Mouse (Mus musculus): Measurements from ENCODE around the gene Fam162b. TPM values are rescaled to one million over a fixed set of nuclear protein-coding genes. Genes with fewer than 3 reads are reported as not detected.

The Fam162b gene
- polyA plus RNA-seq (2015; fragmentation: Nextera tagmentation; extraction: Ambion mirVana), result 30.6 and 32.0 TPM in 2 replicates

DNA sequence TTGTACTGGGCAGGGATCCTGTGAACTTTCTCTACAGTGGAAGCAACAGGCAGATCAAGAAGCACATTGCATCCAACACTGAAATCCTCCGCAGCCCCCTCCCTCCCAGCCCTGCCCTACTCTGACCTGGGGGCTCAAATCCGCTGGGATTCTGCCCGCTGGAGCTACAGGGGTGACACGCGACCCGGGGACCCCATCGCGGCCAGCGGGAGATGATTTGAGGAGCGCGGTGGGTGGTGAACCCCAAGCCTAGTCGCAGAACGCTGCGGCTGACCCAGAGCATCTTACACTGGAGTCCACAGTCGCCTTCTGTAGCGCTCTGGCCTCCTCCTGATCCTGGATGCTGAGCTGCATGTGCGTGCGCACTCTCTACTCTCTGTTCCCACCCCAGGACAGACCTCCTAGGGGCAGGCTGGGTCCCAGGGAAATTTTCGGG lies at the start of gene Fam162b:
Gene Fam162b, minus strand, starts transcription at position 379 of the 436 bp plus-strand sequence.
- ATAC-seq (ENCODE audit: insufficient read depth, low FRiP score, low read depth), result peak; percentile 60; the same call in 1 of the 2 replicates
- 4% methylated on average over 19 of the region's 19 CpGs for WGBS
- Histone ChIP-seq H3K4me3 (replicated peaks) (peak within 1 kb of the TSS; percentile 33), H3K9me3 (no peaks in the 10 kb centered on the region), H3K27ac (peak within 1 kb of the TSS; percentile 50; the same call in 1 of the 2 replicates), H3K27me3 (replicated peaks) (no peaks in the 10 kb centered on the region), H3K9ac (no peak within 1 kb of the TSS), H3K4me1 (peaks cover 3% of the 10 kb centered on the region; the same call in 1 of the 2 replicates), H3K36me3 (no peaks in the 10 kb centered on the region), H3K4me2 (peak within 1 kb of the TSS; percentile 61)

DNA sequence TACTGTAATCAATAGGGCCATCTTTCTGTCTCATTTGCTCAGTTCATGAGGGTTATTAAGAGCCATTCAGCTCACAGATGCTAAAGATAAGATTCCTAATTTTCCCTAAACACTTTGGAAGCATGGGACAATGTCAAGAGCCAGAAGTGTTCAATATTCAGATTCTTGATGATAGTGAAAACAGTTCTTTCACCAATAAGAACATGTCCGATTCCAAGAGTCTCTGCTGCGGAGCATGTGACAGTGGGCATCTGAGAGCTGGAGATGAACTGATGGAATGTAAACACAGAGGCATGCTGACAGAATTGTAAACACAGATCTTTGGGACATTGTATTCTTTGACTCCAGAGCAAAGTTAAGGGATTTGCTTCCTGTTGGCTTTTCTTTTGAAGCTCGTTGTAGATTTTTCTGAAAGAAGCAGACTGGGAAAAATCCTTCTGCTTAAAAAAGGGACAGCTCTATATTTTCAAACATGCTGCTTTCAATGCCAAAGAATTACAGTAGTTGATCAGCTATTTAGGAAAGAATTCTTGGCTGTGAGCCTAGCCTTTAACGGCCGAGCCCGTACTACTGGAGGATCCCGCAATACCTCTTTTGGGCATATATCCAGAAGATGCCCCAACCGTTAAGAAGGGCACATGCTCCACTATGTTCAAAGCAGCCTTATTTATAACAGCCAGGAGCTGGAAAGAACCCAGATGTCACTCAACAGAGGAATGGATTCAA lies 41.3 kb upstream of the Fam162b start, which contains the start of gene Gprc6a:
Gene Gprc6a, minus strand, starts transcription at position 51 of the 726 bp plus-strand sequence.
- Histone ChIP-seq H3K27me3 (replicated peaks) (no peaks in the 10 kb centered on the region), H3K36me3 (no peaks in the 10 kb centered on the region), H3K4me3 (replicated peaks) (no peak within 1 kb of the TSS), H3K9me3 (no peaks in the 10 kb centered on the region), H3K4me1 (no peaks in the 10 kb centered on the region), H3K27ac (no peak within 1 kb of the TSS), H3K9ac (no peak within 1 kb of the TSS), H3K4me2 (no peak within 1 kb of the TSS)
- no peak for ATAC-seq (ENCODE audit: insufficient read depth, low FRiP score, low read depth)
- 24% methylated on average over 8 of the region's 8 CpGs for WGBS

DNA sequence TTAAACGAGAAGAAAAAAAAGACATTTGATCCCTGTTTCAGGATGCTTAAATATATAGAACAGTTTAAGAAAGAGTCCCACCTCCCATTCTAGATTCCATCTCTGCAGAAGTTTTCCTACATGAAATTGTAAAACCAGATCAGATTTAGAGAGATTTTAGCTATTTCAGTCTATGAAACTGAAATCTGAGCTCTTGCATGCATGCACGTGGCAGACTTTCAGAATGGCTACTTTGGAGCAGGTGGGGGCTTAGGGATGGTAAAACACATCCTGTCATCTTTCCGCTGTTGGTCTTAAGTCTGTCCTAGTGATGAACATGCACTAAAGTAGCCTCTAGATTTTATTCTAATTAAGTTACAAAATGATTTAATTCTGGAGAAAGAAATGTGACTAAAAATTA lies 30.9 kb upstream of the Fam162b start:
- H3K9ac ChIP-seq, result no peak overlapping the region
- no peak for ATAC-seq (ENCODE audit: insufficient read depth, low FRiP score, low read depth)
- no peaks in the 10 kb centered on the region for H3K36me3 ChIP-seq
- H3K27ac ChIP-seq, result no peak overlapping the region
- H3K27me3 ChIP-seq (replicated peaks), result no peaks in the 10 kb centered on the region
- no peaks in the 10 kb centered on the region for H3K4me1 ChIP-seq
- H3K9me3 ChIP-seq, result no peaks in the 10 kb centered on the region
- WGBS, result 73% methylated on average over 3 of the region's 3 CpGs
- H3K4me2 ChIP-seq, result no peak overlapping the region
- no peak overlapping the region for H3K4me3 ChIP-seq (replicated peaks)

DNA sequence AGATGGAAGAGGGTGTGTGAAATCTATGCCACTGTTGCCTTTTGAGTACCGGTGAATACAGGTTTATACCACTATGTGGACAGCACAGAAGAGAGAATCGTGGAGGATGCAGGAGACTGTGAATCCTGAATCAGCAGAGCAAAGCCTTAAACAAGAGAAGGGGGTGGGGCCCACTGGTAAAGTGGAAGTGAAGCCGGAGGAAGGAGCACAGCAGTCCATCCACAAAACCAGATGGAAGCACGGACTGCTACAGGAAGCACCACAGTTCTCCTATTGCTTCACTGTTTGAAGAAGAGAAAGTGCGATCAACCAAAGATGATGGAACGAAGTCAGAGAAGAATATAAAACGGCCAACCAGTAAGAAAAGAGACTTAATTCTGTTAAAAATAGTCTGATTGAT lies 29.8 kb upstream of the Fam162b start:
- no peaks in the 10 kb centered on the region for H3K27me3 ChIP-seq (replicated peaks)
- ATAC-seq (ENCODE audit: insufficient read depth, low FRiP score, low read depth), result no peak
- no peak overlapping the region for H3K27ac ChIP-seq

DNA sequence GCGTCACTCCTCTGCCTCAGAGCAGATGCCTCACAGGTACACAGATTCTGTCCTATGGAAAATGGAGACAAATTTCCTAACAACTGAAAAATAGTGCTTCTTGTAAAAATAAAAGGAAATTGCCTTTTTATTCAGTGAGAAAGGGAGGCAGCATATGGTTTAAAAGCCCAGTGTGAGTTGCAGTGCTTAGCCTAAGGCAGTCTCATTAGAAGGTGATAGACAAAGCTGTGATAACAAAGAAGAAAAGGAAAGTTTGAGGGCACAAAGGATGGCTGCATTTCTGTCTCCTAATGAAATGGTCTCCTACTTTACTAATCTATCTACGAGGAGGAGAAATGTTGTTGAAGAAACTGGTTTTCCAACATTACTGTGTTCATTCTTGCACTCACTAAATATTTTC lies 28.2 kb upstream of the Fam162b start:
- H3K4me1 ChIP-seq, result no peaks in the 10 kb centered on the region
- no peaks in the 10 kb centered on the region for H3K36me3 ChIP-seq
- no peaks in the 10 kb centered on the region for H3K27me3 ChIP-seq (replicated peaks)
- H3K27ac ChIP-seq, result no peak overlapping the region
- no peak overlapping the region for H3K4me2 ChIP-seq
- no peak overlapping the region for H3K9ac ChIP-seq
- no peak for ATAC-seq (ENCODE audit: insufficient read depth, low FRiP score, low read depth)
- H3K9me3 ChIP-seq, result no peaks in the 10 kb centered on the region
- 80% methylated on average over 2 of the region's 2 CpGs for WGBS
- H3K4me3 ChIP-seq (replicated peaks), result no peak overlapping the region

More for the DNA sequence above, 29.8 kb upstream of the Fam162b start:
- Histone ChIP-seq H3K36me3 (no peaks in the 10 kb centered on the region), H3K4me1 (no peaks in the 10 kb centered on the region), H3K9ac (no peak overlapping the region), H3K4me2 (no peak overlapping the region), H3K4me3 (replicated peaks) (no peak overlapping the region), H3K9me3 (no peaks in the 10 kb centered on the region)
- 64% methylated on average over 7 of the region's 7 CpGs for WGBS

DNA sequence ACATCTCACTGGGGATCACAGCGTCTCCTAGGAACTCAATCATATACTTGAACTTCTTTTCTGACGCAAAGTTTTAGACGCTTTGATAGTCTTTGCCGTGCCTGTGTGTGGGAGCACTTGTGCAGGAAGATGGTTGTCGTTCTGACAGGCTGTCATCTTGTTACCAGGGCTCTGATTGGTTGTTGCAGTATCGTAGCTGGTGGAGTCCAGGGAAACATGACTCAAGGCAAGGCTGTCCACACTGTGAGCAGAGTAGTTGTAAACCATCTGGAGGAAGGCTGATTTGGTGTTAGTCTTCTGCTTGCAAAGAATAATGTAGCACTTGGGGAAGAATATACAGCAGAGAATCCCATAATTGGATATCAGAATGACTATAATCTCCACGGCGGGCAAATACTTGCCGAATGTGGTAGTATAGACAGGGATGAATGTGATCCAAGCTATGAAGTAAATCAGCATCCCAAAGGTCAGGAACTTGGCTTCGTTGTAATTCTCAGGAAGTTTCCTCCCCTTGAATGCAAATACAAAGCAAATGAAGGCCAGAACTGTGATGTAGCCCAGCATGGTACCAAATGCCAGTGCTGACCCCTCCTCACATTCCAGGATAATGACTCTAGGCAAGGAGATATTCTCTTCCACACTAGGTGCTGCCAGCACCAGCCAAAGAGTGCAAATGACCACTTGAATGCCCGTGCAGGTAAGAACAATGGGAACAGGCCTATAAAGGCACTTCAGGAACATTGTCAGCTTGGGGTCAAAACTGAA lies 24.7 kb upstream of the Fam162b start:
- no peak overlapping the region for H3K4me3 ChIP-seq (replicated peaks)
- H3K9ac ChIP-seq, result no peak overlapping the region
- ATAC-seq (ENCODE audit: insufficient read depth, low FRiP score, low read depth), result no peak
- no peaks in the 10 kb centered on the region for H3K9me3 ChIP-seq
- H3K27me3 ChIP-seq (replicated peaks), result no peaks in the 10 kb centered on the region
- 77% methylated on average over 11 of the region's 11 CpGs for WGBS
- no peaks in the 10 kb centered on the region for H3K36me3 ChIP-seq
- H3K4me1 ChIP-seq, result no peaks in the 10 kb centered on the region
- no peak overlapping the region for H3K4me2 ChIP-seq
- H3K27ac ChIP-seq, result no peak overlapping the region

DNA sequence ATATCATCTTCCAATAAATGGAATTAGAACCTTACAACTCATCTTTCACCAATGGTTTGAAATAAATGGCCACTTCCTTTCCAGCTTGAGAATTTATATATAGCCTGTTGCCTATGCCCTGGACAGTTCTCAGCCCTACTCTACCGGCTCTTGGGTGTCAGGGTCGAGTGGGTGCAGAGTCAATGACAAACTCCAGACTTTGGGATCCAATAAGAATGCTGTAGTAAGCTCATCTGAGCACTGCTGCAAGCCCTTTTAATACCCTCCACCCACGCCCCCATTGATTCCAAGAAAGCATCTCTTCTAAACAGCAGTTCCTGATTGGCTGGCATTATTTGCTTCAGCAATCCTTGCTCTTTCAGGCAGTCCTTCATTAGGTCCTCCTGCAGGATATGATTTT lies 23.1 kb upstream of the Fam162b start:
- Histone ChIP-seq H3K36me3 (no peaks in the 10 kb centered on the region), H3K27ac (no peak overlapping the region), H3K4me1 (no peaks in the 10 kb centered on the region), H3K9me3 (no peaks in the 10 kb centered on the region), H3K27me3 (replicated peaks) (no peaks in the 10 kb centered on the region), H3K9ac (no peak overlapping the region), H3K4me2 (no peak overlapping the region), H3K4me3 (replicated peaks) (no peak overlapping the region)
- WGBS, result 65% methylated on average over 3 of the region's 3 CpGs
- no peak for ATAC-seq (ENCODE audit: insufficient read depth, low FRiP score, low read depth)

DNA sequence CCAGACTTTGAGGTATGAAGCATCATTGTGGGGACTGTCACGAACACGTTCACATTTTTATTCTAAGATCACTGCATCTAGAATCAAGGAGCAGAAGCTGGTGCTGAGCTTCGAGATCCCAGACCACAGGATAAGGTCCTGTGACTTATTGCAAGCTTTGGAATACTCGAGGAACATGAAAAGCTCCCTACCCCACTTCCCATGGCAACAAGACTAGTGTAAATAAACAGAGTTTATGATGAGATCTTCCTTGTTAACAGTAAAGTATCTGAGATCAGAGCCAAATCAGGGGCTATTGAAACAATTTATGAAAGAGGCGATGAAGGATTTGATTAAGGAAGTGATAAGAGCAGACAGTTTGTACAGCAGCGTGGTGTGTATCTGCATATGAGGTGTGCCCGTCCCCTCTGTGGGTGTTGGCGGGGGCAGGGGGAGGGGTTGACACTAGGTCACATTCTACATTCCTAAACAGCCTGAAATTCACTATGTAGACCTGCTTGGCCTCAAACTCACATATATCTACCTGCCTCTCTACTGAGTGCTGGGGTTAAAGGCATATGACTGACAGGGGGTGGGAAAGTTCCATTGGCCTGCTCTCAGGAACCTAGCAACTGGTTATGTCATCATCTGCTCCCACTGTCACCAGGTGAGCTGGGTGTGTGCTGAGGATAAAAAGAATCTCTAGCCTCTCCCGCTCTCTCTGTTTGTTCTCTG lies 21.8 kb upstream of the Fam162b start:
- Histone ChIP-seq H3K36me3 (no peaks in the 10 kb centered on the region), H3K27ac (no peak overlapping the region), H3K27me3 (replicated peaks) (no peaks in the 10 kb centered on the region), H3K4me3 (replicated peaks) (no peak overlapping the region), H3K9me3 (no peaks in the 10 kb centered on the region), H3K9ac (no peak overlapping the region), H3K4me2 (no peak overlapping the region), H3K4me1 (no peaks in the 10 kb centered on the region)
- 38% methylated on average over 9 of the region's 9 CpGs for WGBS
- ATAC-seq (ENCODE audit: insufficient read depth, low FRiP score, low read depth), result no peak

DNA sequence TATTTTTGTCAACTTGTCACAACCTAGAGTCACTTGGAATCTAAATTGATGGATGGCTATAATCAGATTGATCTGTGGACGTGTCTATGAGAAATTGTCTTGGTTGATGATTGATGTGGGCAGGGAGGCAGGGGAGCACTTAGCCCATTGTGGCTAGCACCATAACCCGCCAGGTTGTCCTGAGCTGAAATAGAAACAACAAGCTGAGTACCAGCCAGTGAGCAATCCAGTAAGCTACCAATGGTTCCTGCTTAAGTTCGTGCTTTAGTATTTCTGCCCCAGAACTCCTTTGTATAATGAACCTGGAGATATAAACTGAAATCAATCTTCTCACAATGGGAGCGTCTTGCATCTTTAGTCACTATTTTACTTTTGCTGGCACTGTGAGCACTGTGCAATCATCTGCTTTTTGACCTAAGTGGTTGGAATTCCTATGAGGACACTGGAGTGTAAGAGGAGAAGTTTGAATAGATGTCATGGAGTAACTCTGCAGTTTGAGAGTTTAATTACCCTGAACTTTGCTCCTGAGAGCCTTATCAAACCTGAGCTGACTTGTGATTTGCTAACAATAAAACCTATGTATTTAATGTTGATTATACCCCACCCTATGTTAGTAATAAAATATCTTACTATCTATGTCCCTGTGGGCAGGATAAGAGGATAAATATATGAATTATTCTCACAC lies 19.6 kb upstream of the Fam162b start:
- Histone ChIP-seq H3K27me3 (replicated peaks) (no peaks in the 10 kb centered on the region), H3K27ac (no peak overlapping the region), H3K4me3 (replicated peaks) (no peak overlapping the region), H3K36me3 (no peaks in the 10 kb centered on the region), H3K4me2 (no peak overlapping the region), H3K9ac (no peak overlapping the region), H3K9me3 (no peaks in the 10 kb centered on the region), H3K4me1 (no peaks in the 10 kb centered on the region)
- 41% methylated on average over 4 of the region's 4 CpGs for WGBS
- ATAC-seq (ENCODE audit: insufficient read depth, low FRiP score, low read depth), result no peak

DNA sequence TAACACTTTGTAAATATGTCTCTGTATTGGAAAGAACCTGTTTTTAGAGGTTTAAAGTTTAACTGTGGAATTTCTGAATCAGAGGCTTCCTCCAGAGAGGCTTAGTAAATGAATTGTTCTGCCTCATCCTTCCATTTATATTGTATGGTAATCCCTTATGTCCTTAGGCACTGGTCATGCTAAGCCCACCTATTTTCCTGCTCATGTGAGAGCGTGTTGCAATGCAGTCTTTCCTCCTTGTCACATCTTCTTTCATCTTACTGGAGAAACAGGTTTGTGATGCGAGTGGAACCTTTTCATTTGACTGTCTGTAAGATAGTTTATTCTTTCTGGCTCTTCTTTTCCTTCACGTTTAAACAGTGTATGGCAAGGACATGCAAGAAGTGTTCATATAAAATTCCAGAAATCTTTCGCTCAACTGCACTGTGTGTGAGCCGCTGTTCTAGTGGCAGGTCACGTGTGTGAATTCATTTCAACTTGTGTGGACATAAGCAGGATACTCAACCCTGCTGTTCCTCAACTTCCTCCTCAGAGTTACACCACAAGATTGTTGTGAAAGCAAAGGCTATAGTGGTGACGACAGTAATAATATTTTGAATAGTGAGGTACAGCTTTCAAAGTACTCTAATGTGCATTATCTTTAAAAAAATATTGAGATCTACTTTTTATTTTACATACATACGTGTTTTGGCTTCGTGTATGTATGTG lies 6.8 kb upstream of the Fam162b start:
- Histone ChIP-seq H3K4me2 (no peak overlapping the region), H3K9ac (no peak overlapping the region), H3K4me1 (no peaks in the 10 kb centered on the region), H3K27me3 (replicated peaks) (no peaks in the 10 kb centered on the region), H3K9me3 (no peaks in the 10 kb centered on the region), H3K4me3 (replicated peaks) (no peak overlapping the region), H3K27ac (no peak overlapping the region), H3K36me3 (no peaks in the 10 kb centered on the region)
- WGBS, result 78% methylated on average over 9 of the region's 9 CpGs
- ATAC-seq (ENCODE audit: insufficient read depth, low FRiP score, low read depth), result no peak
